Mouse (Mus musculus) liver, embryonic 11.5 days (tissue): ENCODE data around the gene Olfr356. TPM values are rescaled to one million over a fixed set of nuclear protein-coding genes. Genes with fewer than 3 reads are reported as not detected.

Experiments used
- ATAC-seq: fragments of 200-750 bp; cut with Nextera tagmentation; replicated peaks from 2 replicates; pipeline ENCODE4 v1.8.0; 2017; ENCODE audit warnings: moderate number of reproducible peaks, mild to moderate bottlenecking, moderate TSS enrichment, moderate library complexity; ENCODE audit not compliant: low FRiP score
- DNase-seq: peaks from one replicate; pipeline ENCODE4 v3.0.0-alpha.2; 2017; ENCODE audit warnings: low spot score
- H3K27ac ChIP-seq: fragments of 300-500 bp; sonication (generic); 2 replicates; pipeline ENCODE4 v1.5.1; 2014; ENCODE audit warnings: mild to moderate bottlenecking, low read depth, low read length, control low read depth
- H3K27me3 ChIP-seq: fragments of 300-500 bp; sonication (generic); replicated peaks from 2 replicates; pipeline ENCODE4 v1.6.1; 2014; ENCODE audit warnings: low read length, mixed read lengths; ENCODE audit not compliant: control insufficient read depth, insufficient read depth
- H3K36me3 ChIP-seq: fragments of 300-500 bp; sonication (generic); 2 replicates; pipeline ENCODE4 v1.6.1; 2014; ENCODE audit warnings: mild to moderate bottlenecking, low read length, moderate library complexity, mixed read lengths; ENCODE audit not compliant: control insufficient read depth, insufficient read depth
- H3K4me1 ChIP-seq: fragments of 300-500 bp; sonication (generic); replicated peaks from 2 replicates; pipeline ENCODE4 v1.6.1; 2014; ENCODE audit warnings: low read length, mixed read lengths; ENCODE audit not compliant: control insufficient read depth, insufficient read depth
- H3K4me2 ChIP-seq: fragments of 300-500 bp; sonication (generic); 2 replicates; pipeline ENCODE4 v1.6.1; 2014; ENCODE audit warnings: mild to moderate bottlenecking, control low read depth, moderate library complexity
- H3K4me3 ChIP-seq: fragments of 300-500 bp; sonication (generic); 2 replicates; pipeline ENCODE4 v1.5.1; 2014; ENCODE audit warnings: low read depth, low read length, control low read depth
- H3K9ac ChIP-seq: fragments of 300-500 bp; sonication (generic); 2 replicates; pipeline ENCODE4 v1.6.1; 2014; ENCODE audit warnings: low read depth, low read length, control low read depth
- H3K9me3 ChIP-seq: fragments of 300-500 bp; sonication (generic); 2 replicates; pipeline ENCODE4 v1.6.1; 2016; ENCODE audit warnings: low read length, inconsistent platforms, mixed read lengths; ENCODE audit not compliant: control insufficient read depth
- WGBS: fragments of 180-500 bp; shearing (Covaris S2); extraction: QIAGEN DNeasy Blood & Tissue Kit; methylation state at CpG from one replicate; pipeline ENCODE4 v1.1.7; 2014; 5-methylcytosine and 5-hydroxymethylcytosine counted together
- polyA plus RNA-seq: library from polyadenylated mRNA; unstranded; fragments of >200 nt; fragmentation: Nextera tagmentation; extraction: Ambion mirVana; gene quantifications from 2 replicates; pipeline ENCODE4 v1.2.1, GENCODE M21; 2014

The Olfr356 gene
- not detected in 2 replicates for polyA plus RNA-seq

DNA sequence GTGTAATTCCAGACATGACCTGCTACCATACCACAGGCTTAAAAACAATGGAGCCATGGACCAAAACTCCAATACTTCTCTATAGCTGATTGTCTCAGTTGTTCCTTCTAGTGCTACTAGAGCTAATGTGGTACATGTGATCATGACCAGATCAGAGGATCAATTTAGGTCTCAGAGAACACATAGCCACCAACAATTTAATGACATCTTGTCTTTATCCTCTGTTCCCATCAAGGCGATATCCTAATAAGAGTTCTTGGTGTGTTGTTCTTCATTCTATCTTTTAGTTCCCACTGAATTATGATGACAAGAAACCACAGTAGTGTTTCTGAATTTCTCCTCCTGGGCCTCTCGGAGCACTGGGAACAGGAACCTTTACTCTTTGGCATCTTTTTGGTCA, at the start of gene Olfr356:
Gene Olfr356 (plus strand): TSS at position 301 of the 400 bp plus-strand sequence.
- H3K27ac ChIP-seq = no peak within 1 kb of the TSS
- DNase-seq (no peak), ATAC-seq (no peak)
- no peak within 1 kb of the TSS for H3K4me3 ChIP-seq
- H3K9me3 ChIP-seq = no peaks in the 10 kb centered on the region; the same call in 1 of the 2 replicates
- 79% methylated on average over 2 of the region's 2 CpGs for WGBS
- no peaks in the 10 kb centered on the region for H3K36me3 ChIP-seq
- no peaks in the 10 kb centered on the region for H3K27me3 ChIP-seq
- no peak within 1 kb of the TSS for H3K9ac ChIP-seq
- H3K4me2 ChIP-seq = no peak within 1 kb of the TSS
- no peaks in the 10 kb centered on the region for H3K4me1 ChIP-seq

GRCm38 (mm10) chr2:36892836-36893235, 44.1 kb upstream of the Olfr356 start, which contains the start of gene Olfr353:
Gene Olfr353, minus strand, starts transcription at chr2:36892936.
- Histone ChIP-seq H3K9me3 (peaks cover 3% of the 10 kb centered on the region; the same call in 1 of the 2 replicates), H3K4me1 (no peaks in the 10 kb centered on the region), H3K36me3 (no peaks in the 10 kb centered on the region), H3K27ac (no peak within 1 kb of the TSS), H3K27me3 (no peaks in the 10 kb centered on the region), H3K4me2 (no peak within 1 kb of the TSS), H3K4me3 (no peak within 1 kb of the TSS), H3K9ac (no peak within 1 kb of the TSS)
- ATAC-seq (no peak), DNase-seq (no peak)

DNA sequence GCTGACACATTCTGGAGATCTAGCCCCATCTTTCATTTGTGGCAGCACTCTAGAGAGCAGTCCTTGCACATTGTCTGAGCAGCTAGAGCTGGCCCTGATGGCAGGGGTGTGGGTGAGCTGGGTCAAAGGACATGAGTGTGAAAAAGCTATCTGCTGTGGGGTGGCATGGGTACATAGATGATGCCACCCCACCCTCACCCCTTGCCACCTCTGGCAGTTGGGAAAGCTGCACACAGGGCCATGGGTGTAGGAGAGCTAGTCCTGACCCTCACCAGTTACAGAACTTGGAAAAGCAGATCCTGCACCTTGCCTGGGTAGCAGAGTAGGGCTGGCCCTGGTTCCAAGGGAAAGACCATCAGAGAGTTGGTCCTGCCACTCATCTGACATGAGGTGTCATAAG, 39.8 kb upstream of the Olfr356 start:
- Histone ChIP-seq H3K4me1 (no peaks in the 10 kb centered on the region), H3K9me3 (peaks cover 3% of the 10 kb centered on the region; the same call in 1 of the 2 replicates), H3K27ac (no peak overlapping the region), H3K4me3 (no peak overlapping the region), H3K36me3 (no peaks in the 10 kb centered on the region), H3K9ac (no peak overlapping the region), H3K4me2 (no peak overlapping the region), H3K27me3 (no peaks in the 10 kb centered on the region)
- no peak for DNase-seq
- ATAC-seq = no peak

DNA sequence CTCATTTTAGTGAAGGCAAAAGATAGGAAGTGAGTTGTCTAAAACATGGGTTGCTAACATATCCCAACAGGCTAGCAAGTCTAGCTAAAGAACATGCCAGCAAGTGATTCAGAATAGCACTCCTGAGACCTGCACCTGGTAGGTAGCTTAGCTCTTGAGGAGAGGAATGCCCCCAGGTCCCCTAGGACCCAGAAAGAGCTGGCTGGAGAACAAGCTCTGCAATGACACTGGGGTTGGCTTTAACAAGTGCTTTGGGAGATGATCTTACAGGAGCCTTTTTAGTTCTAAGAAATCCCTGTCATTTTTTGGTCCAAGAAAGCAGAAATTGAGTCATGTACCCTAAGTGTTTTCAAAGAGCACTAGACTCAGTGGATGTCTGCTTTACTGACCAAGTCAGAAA, 31.5 kb upstream of the Olfr356 start, which contains the start of gene Olfr354:
Gene Olfr354 (plus strand): TSS at position 301 of the 400 bp plus-strand sequence.
- Histone ChIP-seq H3K4me1 (no peaks in the 10 kb centered on the region), H3K9ac (no peak within 1 kb of the TSS), H3K27ac (no peak within 1 kb of the TSS), H3K27me3 (no peaks in the 10 kb centered on the region), H3K36me3 (no peaks in the 10 kb centered on the region), H3K4me3 (no peak within 1 kb of the TSS), H3K4me2 (no peak within 1 kb of the TSS), H3K9me3 (no peaks in the 10 kb centered on the region)
- ATAC-seq = no peak
- no peak for DNase-seq

DNA sequence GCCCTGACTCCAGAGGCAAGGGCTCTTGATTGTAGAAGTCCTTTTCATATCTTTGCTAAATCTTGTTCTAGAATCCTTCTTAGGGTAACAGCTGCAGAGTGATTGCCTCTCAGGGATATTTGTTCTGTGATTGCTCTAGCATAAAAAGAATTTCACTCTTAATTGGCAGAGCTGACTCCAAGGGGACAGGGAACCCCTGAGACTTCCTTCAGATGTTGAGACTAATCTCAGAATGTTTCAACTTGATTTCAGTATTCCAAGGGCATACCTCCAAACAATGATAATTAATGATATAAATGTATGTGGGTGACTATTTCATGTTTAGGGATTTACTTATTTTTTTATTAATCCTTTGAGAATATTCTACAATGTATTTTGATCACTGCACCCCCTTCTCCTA, 8.1 kb upstream of the Olfr356 start, which contains the start of gene Olfr355:
Gene Olfr355 (minus strand): TSS at position 101 of the 400 bp plus-strand sequence.
- H3K9me3 ChIP-seq = no peaks in the 10 kb centered on the region
- no peak for ATAC-seq
- no peaks in the 10 kb centered on the region for H3K36me3 ChIP-seq
- no peak within 1 kb of the TSS for H3K4me2 ChIP-seq
- H3K4me1 ChIP-seq = no peaks in the 10 kb centered on the region
- H3K9ac ChIP-seq = no peak within 1 kb of the TSS
- no peaks in the 10 kb centered on the region for H3K27me3 ChIP-seq
- no peak within 1 kb of the TSS for H3K4me3 ChIP-seq
- no peak within 1 kb of the TSS for H3K27ac ChIP-seq
- no peak for DNase-seq

Other genes with a start within 250 kb of the Olfr356 start
- gene Olfr347, start 205.2 kb upstream of the Olfr356 start, polyA plus RNA-seq = not detected in 2 replicates
- gene Olfr348, start 152.8 kb upstream of the Olfr356 start, polyA plus RNA-seq = not detected in 2 replicates
- gene Olfr50, start 146.6 kb upstream of the Olfr356 start, polyA plus RNA-seq = not detected in 2 replicates
- gene Olfr3, start 120.1 kb upstream of the Olfr356 start, polyA plus RNA-seq = not detected in 2 replicates
- not detected in 2 replicates for gene Olfr350, start 90.8 kb upstream of the Olfr356 start, polyA plus RNA-seq
- gene Olfr351, start 74.5 kb upstream of the Olfr356 start, polyA plus RNA-seq = not detected in 2 replicates
- gene Olfr352, start 68.7 kb upstream of the Olfr356 start, polyA plus RNA-seq = not detected in 2 replicates
- not detected in 2 replicates for gene Olfr353, start 44.2 kb upstream of the Olfr356 start, polyA plus RNA-seq
- gene Olfr354, start 31.4 kb upstream of the Olfr356 start, polyA plus RNA-seq = not detected in 2 replicates
- gene Olfr355, start 8.2 kb upstream of the Olfr356 start, polyA plus RNA-seq = not detected in 2 replicates
- not detected in 2 replicates for gene Olfr357, start 56.7 kb downstream of the Olfr356 start, polyA plus RNA-seq
- not detected in 2 replicates for gene Olfr358, start 72.2 kb downstream of the Olfr356 start, polyA plus RNA-seq
- gene Olfr360, start 128.6 kb downstream of the Olfr356 start, polyA plus RNA-seq = not detected in 2 replicates
- not detected in 2 replicates for gene Olfr361, start 152.2 kb downstream of the Olfr356 start, polyA plus RNA-seq
- not detected in 2 replicates for gene Olfr362, start 180.8 kb downstream of the Olfr356 start, polyA plus RNA-seq
- gene Olfr364-ps1, start 202.2 kb downstream of the Olfr356 start, polyA plus RNA-seq = not detected in 2 replicates